Mouse (Mus musculus) myocyte (in vitro differentiated cells): ENCODE measurements around the gene Tmem30c. TPM values are rescaled to one million over a fixed set of nuclear protein-coding genes. Genes with fewer than 3 reads are reported as not detected.
"Not testable (repeated sequence)": the region's sequence is repeated elsewhere in the genome, so short reads cannot be mapped to it uniquely, and the experiment has no call there.

ENCODE experiments used
- H3K27me3 ChIP-seq: one replicate; pipeline ENCODE4 v1.6.1; 2011; ENCODE audit not compliant: control insufficient read depth, insufficient read depth, insufficient read length
- H3K36me3 ChIP-seq: one replicate; pipeline ENCODE4 v1.6.1; 2011; ENCODE audit not compliant: control insufficient read depth, insufficient read depth
- H3K4me2 ChIP-seq: one replicate; pipeline ENCODE4 v1.6.1; 2011; ENCODE audit warnings: low read depth, control low read depth
- H3K4me3 ChIP-seq: one replicate; pipeline ENCODE4 v1.5.1; 2011; ENCODE audit warnings: mild to moderate bottlenecking, control low read depth, moderate library complexity
- H3K79me2 ChIP-seq: one replicate; pipeline ENCODE4 v1.6.1; 2011; ENCODE audit not compliant: control insufficient read depth, insufficient read depth
- H3ac ChIP-seq: one replicate; pipeline ENCODE4 v1.6.1; 2011; ENCODE audit not compliant: control insufficient read depth, insufficient read length
- CEBPB ChIP-seq: IDR thresholded peaks from 2 replicates; pipeline ENCODE4 v1.6.1; 2011; ENCODE audit warnings: mild to moderate bottlenecking, moderate library complexity; ENCODE audit not compliant: poor library complexity, insufficient read depth, severe bottlenecking
- E2F4 ChIP-seq: IDR thresholded peaks from one replicate; pipeline ENCODE4 v1.6.1; 2011; ENCODE audit warnings: mild to moderate bottlenecking, control low read depth, moderate library complexity; ENCODE audit not compliant: insufficient read depth
- MAX ChIP-seq: IDR thresholded peaks from one replicate; pipeline ENCODE4 v1.6.1; 2011; ENCODE audit warnings: low read depth, mild to moderate bottlenecking, control low read depth
- MYOD1 ChIP-seq, 3 experiments: IDR thresholded peaks; one replicate each; pipeline ENCODE4 v1.6.1; 2011; ENCODE audit warnings: control low read depth in 2 of 3, low read depth in 2 of 3, mild to moderate bottlenecking in 2 of 3, moderate library complexity in 1 of 3; ENCODE audit not compliant: insufficient read length in 2 of 3, control insufficient read depth in 1 of 3
- MYOG ChIP-seq, 3 experiments: IDR thresholded peaks; one replicate each; pipeline ENCODE4 v1.6.1; 2011; ENCODE audit warnings: control low read depth in 2 of 3, low read depth in 2 of 3, mild to moderate bottlenecking in 2 of 3; ENCODE audit not compliant: insufficient read length in 2 of 3, control insufficient read depth in 1 of 3, insufficient read depth in 1 of 3
- POLR2A ChIP-seq: IDR thresholded peaks from one replicate; pipeline ENCODE4 v1.6.1; 2011; ENCODE audit warnings: low read depth, mild to moderate bottlenecking, control low read depth, moderate library complexity; ENCODE audit not compliant: insufficient read length
- POLR2AphosphoS2 ChIP-seq: IDR thresholded peaks from one replicate; pipeline ENCODE4 v1.6.1; 2011; ENCODE audit warnings: low read depth, control low read depth; ENCODE audit not compliant: insufficient read length
- REST ChIP-seq: IDR thresholded peaks from one replicate; pipeline ENCODE4 v1.6.1; 2011; ENCODE audit warnings: mild to moderate bottlenecking, control low read depth, moderate library complexity; ENCODE audit not compliant: insufficient read depth, insufficient read length
- SRF ChIP-seq: IDR thresholded peaks from one replicate; pipeline ENCODE4 v1.6.1; 2011; ENCODE audit warnings: low read depth; ENCODE audit not compliant: control insufficient read depth, insufficient read length
- TCF12 ChIP-seq: IDR thresholded peaks from one replicate; pipeline ENCODE4 v1.6.1; 2011; ENCODE audit warnings: mild to moderate bottlenecking, control low read depth; ENCODE audit not compliant: poor library complexity, insufficient read depth, severe bottlenecking
- TCF3 ChIP-seq: IDR thresholded peaks from one replicate; pipeline ENCODE4 v1.6.1; 2011; ENCODE audit warnings: low read depth, control low read depth; ENCODE audit not compliant: insufficient read length
- USF1 ChIP-seq: IDR thresholded peaks from one replicate; pipeline ENCODE4 v1.6.1; 2011; ENCODE audit warnings: low read depth, mild to moderate bottlenecking, control low read depth, moderate library complexity
- polyA plus RNA-seq: library from polyadenylated mRNA; unstranded; fragments of >200 nt; fragmentation: generic; extraction: Trizol; gene quantifications from one replicate; pipeline ENCODE4 v1.2.1, GENCODE M21; 2012; ENCODE audit warnings: missing spikeins

Gene Tmem30c
- polyA plus RNA-seq, 1 experiment = not detected

GRCm38 (mm10) chr16:57247464-57247863 lies 45.2 kb downstream of the Tmem30c start:
- no peak overlapping the region for H3K4me3 ChIP-seq
- H3K4me2 ChIP-seq = no peak overlapping the region
- no peaks in the 10 kb centered on the region for H3K36me3 ChIP-seq
- TF ChIP-seq TCF12 (no peak), MYOD1 (IDR thresholded peaks at IDR 0.05; ENCODE audit: control insufficient read depth in 1 of 3, insufficient read length in 2 of 3, low read depth in 2 of 3) (no peak), CEBPB (no peak)
- H3K79me2 ChIP-seq = no peaks in the 10 kb centered on the region
- H3K27me3 ChIP-seq = no peaks in the 10 kb centered on the region
- no peak overlapping the region for H3ac ChIP-seq

- H3K4me2 ChIP-seq = no peak overlapping the region
- no peaks in the 10 kb centered on the region for H3K27me3 ChIP-seq
- H3K79me2 ChIP-seq = no peaks in the 10 kb centered on the region
- peak in 2 of 3 experiments; percentile 7 to 76 for TF ChIP-seq MYOG (IDR thresholded peaks at IDR 0.05; ENCODE audit: control insufficient read depth in 1 of 3, insufficient read depth in 1 of 3, insufficient read length in 2 of 3, low read depth in 2 of 3)
- TF ChIP-seq POLR2AphosphoS2 = no peak
- TF ChIP-seq TCF3 = peak; percentile 30
- TF ChIP-seq REST = no peak
- no peak for TF ChIP-seq USF1
- TF ChIP-seq MYOD1 (IDR thresholded peaks at IDR 0.05; ENCODE audit: control insufficient read depth in 1 of 3, insufficient read length in 2 of 3, low read depth in 2 of 3) = peak; percentile 49 to 93 (median 88)
- H3K4me3 ChIP-seq = no peak overlapping the region
- no peaks in the 10 kb centered on the region for H3K36me3 ChIP-seq
- H3ac ChIP-seq = no peak overlapping the region
These were observed 46.1 kb downstream of the Tmem30c start for GRCm38 (mm10) chr16:57246596-57246995.

- peak overlapping the region; percentile 14 for H3K4me2 ChIP-seq
- H3K27me3 ChIP-seq = no peaks in the 10 kb centered on the region
- TF ChIP-seq TCF12 = no peak
- no peak for TF ChIP-seq MYOD1 (IDR thresholded peaks at IDR 0.05; ENCODE audit: control insufficient read depth in 1 of 3, insufficient read length in 2 of 3, low read depth in 2 of 3)
- no peak overlapping the region for H3K4me3 ChIP-seq
- H3K79me2 ChIP-seq = no peaks in the 10 kb centered on the region
- no peaks in the 10 kb centered on the region for H3K36me3 ChIP-seq
- no peak overlapping the region for H3ac ChIP-seq
These were observed 48.8 kb downstream of the Tmem30c start for GRCm38 (mm10) chr16:57243858-57244248.

GRCm38 (mm10) chr16:57243205-57243857 lies 49.3 kb downstream of the Tmem30c start:
- Histone ChIP-seq H3K36me3 (no peaks in the 10 kb centered on the region), H3K4me3 (no peak overlapping the region), H3ac (no peak overlapping the region), H3K27me3 (no peaks in the 10 kb centered on the region), H3K79me2 (no peaks in the 10 kb centered on the region), H3K4me2 (peak overlapping the region; percentile 14)
- TF ChIP-seq TCF3 = no peak
- TF ChIP-seq E2F4 = no peak
- no peak for TF ChIP-seq SRF
- TF ChIP-seq MAX = no peak
- no peak for TF ChIP-seq CEBPB
- no peak for TF ChIP-seq POLR2AphosphoS2
- TF ChIP-seq POLR2A = no peak
- no peak for TF ChIP-seq TCF12
- TF ChIP-seq MYOD1 (IDR thresholded peaks at IDR 0.05; ENCODE audit: control insufficient read depth in 1 of 3, insufficient read length in 2 of 3, low read depth in 2 of 3) = no peak
- TF ChIP-seq REST = no peak
- TF ChIP-seq MYOG (IDR thresholded peaks at IDR 0.05; ENCODE audit: control insufficient read depth in 1 of 3, insufficient read depth in 1 of 3, insufficient read length in 2 of 3, low read depth in 2 of 3) = no peak
- TF ChIP-seq USF1 = no peak

GRCm38 (mm10) chr16:57242857-57243204 lies 49.8 kb downstream of the Tmem30c start:
- Histone ChIP-seq H3K79me2 (no peaks in the 10 kb centered on the region), H3K27me3 (no peaks in the 10 kb centered on the region), H3K4me2 (no peak overlapping the region), H3ac (no peak overlapping the region), H3K36me3 (no peaks in the 10 kb centered on the region), H3K4me3 (no peak overlapping the region)
- TF ChIP-seq E2F4 (no peak), USF1 (peak; percentile 31), POLR2AphosphoS2 (no peak)

GRCm38 (mm10) chr16:57235871-57236510 lies 56.7 kb downstream of the Tmem30c start:
- no peak overlapping the region for H3K4me3 ChIP-seq
- peak overlapping the region; percentile 49 for H3K4me2 ChIP-seq
- no peaks in the 10 kb centered on the region for H3K79me2 ChIP-seq
- H3ac ChIP-seq = no peak overlapping the region
- no peaks in the 10 kb centered on the region for H3K27me3 ChIP-seq
- TF ChIP-seq MAX (no peak), USF1 (no peak), MYOD1 (IDR thresholded peaks at IDR 0.05; ENCODE audit: control insufficient read depth in 1 of 3, insufficient read length in 2 of 3, low read depth in 2 of 3) (no peak), CEBPB (no peak), POLR2AphosphoS2 (no peak), SRF (no peak), E2F4 (no peak), MYOG (IDR thresholded peaks at IDR 0.05; ENCODE audit: control insufficient read depth in 1 of 3, insufficient read depth in 1 of 3, insufficient read length in 2 of 3, low read depth in 2 of 3) (no peak), POLR2A (no peak), TCF12 (no peak), TCF3 (no peak), REST (no peak)
- no peaks in the 10 kb centered on the region for H3K36me3 ChIP-seq

- H3K27me3 ChIP-seq, H3K36me3 ChIP-seq, H3ac ChIP-seq: not testable (repeated sequence)
- Histone ChIP-seq H3K79me2 (peaks cover 28% of the 10 kb centered on the region), H3K4me2 (peak overlapping the region; percentile 68), H3K4me3 (peak overlapping the region; percentile 76)
These were observed 60.7 kb downstream of the Tmem30c start for GRCm38 (mm10) chr16:57231937-57232310.
